Mouse (Mus musculus): ENCODE data around the gene Mthfs. TPM values are rescaled to one million over a fixed set of nuclear protein-coding genes. Genes with fewer than 3 reads are reported as not detected.
A peak's percentile ranks its signal among the peaks of the same experiment; 100 is the strongest.
"Not testable (repeated sequence)": the region's sequence is repeated elsewhere in the genome, so short reads cannot be mapped to it uniquely, and the experiment has no call there.

Gene Mthfs
- polyA plus RNA-seq, 1 experiment from 2014 or later, result 26.0 TPM

- not testable (repeated sequence) for H3K27ac ChIP-seq (ENCODE audit: low read depth); H3K4me2 ChIP-seq (ENCODE audit: low read length); H3K36me3 ChIP-seq (ENCODE audit: control insufficient read depth, insufficient read depth, low read length); H3K4me3 ChIP-seq (ENCODE audit: low read depth, low read length); ATAC-seq (replicated peaks; ENCODE audit: low FRiP score, low TSS enrichment, low read depth); H3K27me3 ChIP-seq (replicated peaks; ENCODE audit: control insufficient read depth, insufficient read depth, low read length); H3K4me1 ChIP-seq (replicated peaks; ENCODE audit: control insufficient read depth, insufficient read depth, low read length); H3K9me3 ChIP-seq (ENCODE audit: control insufficient read depth, low read length); DNase-seq (ENCODE audit: low spot score); H3K9ac ChIP-seq (ENCODE audit: low read length)
These were observed 8.2 kb upstream of the Mthfs start for GRCm38 (mm10) chr9:89202256-89202655.

- not testable (repeated sequence) for H3K9me3 ChIP-seq (ENCODE audit: control insufficient read depth, low read length); DNase-seq (ENCODE audit: low spot score); H3K4me3 ChIP-seq (ENCODE audit: low read depth, low read length); H3K9ac ChIP-seq (ENCODE audit: low read length); H3K27me3 ChIP-seq (replicated peaks; ENCODE audit: control insufficient read depth, insufficient read depth, low read length); H3K36me3 ChIP-seq (ENCODE audit: control insufficient read depth, insufficient read depth, low read length); H3K27ac ChIP-seq (ENCODE audit: low read depth); ATAC-seq (replicated peaks; ENCODE audit: low FRiP score, low TSS enrichment, low read depth); H3K4me1 ChIP-seq (replicated peaks; ENCODE audit: control insufficient read depth, insufficient read depth, low read length); H3K4me2 ChIP-seq (ENCODE audit: low read length)
- WGBS, result 58% methylated on average over 1 of the region's 1 CpGs
These were observed 1.5 kb upstream of the Mthfs start for GRCm38 (mm10) chr9:89208939-89209338.

GRCm38 (mm10) chr9:89211065-89211858 lies 786 bp downstream of the Mthfs start:
- H3K9ac ChIP-seq (ENCODE audit: low read length), result not testable (repeated sequence)
- WGBS, result 3% methylated on average over 13 of the region's 44 CpGs

GRCm38 (mm10) chr9:89212428-89212827 lies 2.0 kb downstream of the Mthfs start:
- H3K27me3 ChIP-seq (replicated peaks; ENCODE audit: control insufficient read depth, insufficient read depth, low read length); H3K4me1 ChIP-seq (replicated peaks; ENCODE audit: control insufficient read depth, insufficient read depth, low read length); H3K9me3 ChIP-seq (ENCODE audit: control insufficient read depth, low read length); H3K9ac ChIP-seq (ENCODE audit: low read length); DNase-seq (ENCODE audit: low spot score); H3K36me3 ChIP-seq (ENCODE audit: control insufficient read depth, insufficient read depth, low read length); H3K27ac ChIP-seq (ENCODE audit: low read depth); H3K4me2 ChIP-seq (ENCODE audit: low read length); H3K4me3 ChIP-seq (ENCODE audit: low read depth, low read length): not testable (repeated sequence)
- ATAC-seq (replicated peaks; ENCODE audit: low FRiP score, low TSS enrichment, low read depth), result peak; percentile 30; the same call in 1 of the 2 replicates
- WGBS, result 50% methylated on average over 1 of the region's 1 CpGs

More at GRCm38 (mm10) chr9:89211065-89211858, 786 bp downstream of the Mthfs start:
- H3K36me3 ChIP-seq (ENCODE audit: control insufficient read depth, insufficient read depth, low read length); H3K4me1 ChIP-seq (replicated peaks; ENCODE audit: control insufficient read depth, insufficient read depth, low read length); H3K9me3 ChIP-seq (ENCODE audit: control insufficient read depth, low read length); H3K27me3 ChIP-seq (replicated peaks; ENCODE audit: control insufficient read depth, insufficient read depth, low read length): not testable (repeated sequence)
- DNase-seq (ENCODE audit: low spot score) (peak; percentile 54), ATAC-seq (replicated peaks; ENCODE audit: low FRiP score, low TSS enrichment, low read depth) (peak; percentile 94)
- peak overlapping the region; percentile 23 for H3K4me3 ChIP-seq (ENCODE audit: low read depth, low read length)
- peak overlapping the region; percentile 46 for H3K4me2 ChIP-seq (ENCODE audit: low read length)
- peak overlapping the region; percentile 57; the same call in 1 of the 2 replicates for H3K27ac ChIP-seq (ENCODE audit: low read depth)

- H3K9me3 ChIP-seq (ENCODE audit: control insufficient read depth, low read length); H3K4me2 ChIP-seq (ENCODE audit: low read length); H3K27me3 ChIP-seq (replicated peaks; ENCODE audit: control insufficient read depth, insufficient read depth, low read length); H3K4me1 ChIP-seq (replicated peaks; ENCODE audit: control insufficient read depth, insufficient read depth, low read length); H3K36me3 ChIP-seq (ENCODE audit: control insufficient read depth, insufficient read depth, low read length); DNase-seq (ENCODE audit: low spot score); H3K27ac ChIP-seq (ENCODE audit: low read depth); H3K4me3 ChIP-seq (ENCODE audit: low read depth, low read length); ATAC-seq (replicated peaks; ENCODE audit: low FRiP score, low TSS enrichment, low read depth); H3K9ac ChIP-seq (ENCODE audit: low read length): not testable (repeated sequence)
- WGBS, result 89% methylated on average over 4 of the region's 4 CpGs
These were observed 7.7 kb downstream of the Mthfs start for GRCm38 (mm10) chr9:89218174-89218573.

GRCm38 (mm10) chr9:89219668-89220067 lies 9.2 kb downstream of the Mthfs start:
- not testable (repeated sequence) for H3K27ac ChIP-seq (ENCODE audit: low read depth); H3K9ac ChIP-seq (ENCODE audit: low read length); H3K4me3 ChIP-seq (ENCODE audit: low read depth, low read length); H3K36me3 ChIP-seq (ENCODE audit: control insufficient read depth, insufficient read depth, low read length); ATAC-seq (replicated peaks; ENCODE audit: low FRiP score, low TSS enrichment, low read depth); H3K9me3 ChIP-seq (ENCODE audit: control insufficient read depth, low read length); H3K4me2 ChIP-seq (ENCODE audit: low read length); H3K4me1 ChIP-seq (replicated peaks; ENCODE audit: control insufficient read depth, insufficient read depth, low read length); DNase-seq (ENCODE audit: low spot score); H3K27me3 ChIP-seq (replicated peaks; ENCODE audit: control insufficient read depth, insufficient read depth, low read length)
- 90% methylated on average over 3 of the region's 4 CpGs for WGBS

- WGBS, result 69% methylated on average over 6 of the region's 6 CpGs
These were observed 10.3 kb downstream of the Mthfs start for GRCm38 (mm10) chr9:89220704-89221287.

GRCm38 (mm10) chr9:89226071-89226470 lies 15.6 kb downstream of the Mthfs start:
- ATAC-seq (replicated peaks; ENCODE audit: low FRiP score, low TSS enrichment, low read depth), result no peak
- Histone ChIP-seq H3K27me3 (replicated peaks; ENCODE audit: control insufficient read depth, insufficient read depth, low read length) (no peaks in the 10 kb centered on the region), H3K4me1 (replicated peaks; ENCODE audit: control insufficient read depth, insufficient read depth, low read length) (no peaks in the 10 kb centered on the region), H3K27ac (ENCODE audit: low read depth) (no peak overlapping the region), H3K9ac (ENCODE audit: low read length) (no peak overlapping the region), H3K4me2 (ENCODE audit: low read length) (no peak overlapping the region), H3K9me3 (ENCODE audit: control insufficient read depth, low read length) (no peaks in the 10 kb centered on the region), H3K4me3 (ENCODE audit: low read depth, low read length) (no peak overlapping the region), H3K36me3 (ENCODE audit: control insufficient read depth, insufficient read depth, low read length) (no peaks in the 10 kb centered on the region)
- WGBS, result 50% methylated on average over 4 of the region's 4 CpGs
- no peak for DNase-seq (ENCODE audit: low spot score)

More at GRCm38 (mm10) chr9:89220704-89221287, 10.3 kb downstream of the Mthfs start:
- not testable (repeated sequence) for DNase-seq (ENCODE audit: low spot score); H3K27me3 ChIP-seq (replicated peaks; ENCODE audit: control insufficient read depth, insufficient read depth, low read length); H3K27ac ChIP-seq (ENCODE audit: low read depth); H3K4me3 ChIP-seq (ENCODE audit: low read depth, low read length); H3K36me3 ChIP-seq (ENCODE audit: control insufficient read depth, insufficient read depth, low read length); H3K4me2 ChIP-seq (ENCODE audit: low read length); H3K9ac ChIP-seq (ENCODE audit: low read length); H3K9me3 ChIP-seq (ENCODE audit: control insufficient read depth, low read length); ATAC-seq (replicated peaks; ENCODE audit: low FRiP score, low TSS enrichment, low read depth); H3K4me1 ChIP-seq (replicated peaks; ENCODE audit: control insufficient read depth, insufficient read depth, low read length)

GRCm38 (mm10) chr9:89228122-89228521 lies 17.6 kb downstream of the Mthfs start:
- ATAC-seq (replicated peaks; ENCODE audit: low FRiP score, low TSS enrichment, low read depth) (no peak), DNase-seq (ENCODE audit: low spot score) (no peak)
- 92% methylated on average over 7 of the region's 7 CpGs for WGBS
- H3K9ac ChIP-seq (ENCODE audit: low read length), result no peak overlapping the region
- no peaks in the 10 kb centered on the region for H3K4me1 ChIP-seq (replicated peaks; ENCODE audit: control insufficient read depth, insufficient read depth, low read length)
- H3K4me2 ChIP-seq (ENCODE audit: low read length), result no peak overlapping the region
- H3K4me3 ChIP-seq (ENCODE audit: low read depth, low read length), result no peak overlapping the region
- H3K27me3 ChIP-seq (replicated peaks; ENCODE audit: control insufficient read depth, insufficient read depth, low read length), result no peaks in the 10 kb centered on the region
- no peak overlapping the region for H3K27ac ChIP-seq (ENCODE audit: low read depth)
- no peaks in the 10 kb centered on the region for H3K9me3 ChIP-seq (ENCODE audit: control insufficient read depth, low read length)
- no peaks in the 10 kb centered on the region for H3K36me3 ChIP-seq (ENCODE audit: control insufficient read depth, insufficient read depth, low read length)
